Mouse (Mus musculus) urinary bladder, postnatal 25 days (tissue): Measurements from ENCODE around the gene Cend1.
"Not testable (repeated sequence)": the region's sequence is repeated elsewhere in the genome, so short reads cannot be mapped to it uniquely, and the experiment has no call there.

Experiments used
- DNase-seq: peaks from one replicate; pipeline ENCODE4 v3.0.0; 2022; ENCODE audit warnings: low spot score

Gene Cend1

DNA sequence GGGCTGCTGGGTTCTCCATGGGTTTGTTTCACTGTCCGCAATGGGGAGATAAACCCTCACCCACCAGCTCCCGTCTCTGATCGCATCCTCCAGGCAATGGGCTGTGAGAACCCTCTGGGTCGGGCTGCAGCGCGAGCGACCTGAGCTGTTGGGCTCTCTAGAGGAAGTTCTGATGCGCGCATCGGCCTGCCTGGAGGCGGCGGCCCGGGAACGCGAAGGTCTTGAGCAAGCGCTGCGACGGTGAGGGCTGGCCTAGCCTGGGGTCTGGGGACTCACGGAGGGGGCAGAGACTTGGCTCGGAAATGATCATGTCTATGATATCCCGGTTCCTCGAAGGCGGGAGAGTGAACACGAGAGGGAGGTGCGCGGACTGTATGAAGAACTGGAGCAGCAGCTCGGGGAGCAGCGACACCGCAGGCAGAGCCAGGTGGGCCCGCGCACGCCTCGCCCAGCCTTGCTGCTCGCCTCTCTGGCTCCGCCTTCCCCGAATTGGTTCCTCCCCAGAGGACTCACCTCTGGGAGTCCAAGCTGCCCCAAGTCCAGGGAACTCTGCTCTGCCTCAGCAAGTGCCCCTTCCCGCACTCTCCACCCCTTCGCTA is 35.4 kb upstream of the Cend1 start:
- no peak for DNase-seq

DNA sequence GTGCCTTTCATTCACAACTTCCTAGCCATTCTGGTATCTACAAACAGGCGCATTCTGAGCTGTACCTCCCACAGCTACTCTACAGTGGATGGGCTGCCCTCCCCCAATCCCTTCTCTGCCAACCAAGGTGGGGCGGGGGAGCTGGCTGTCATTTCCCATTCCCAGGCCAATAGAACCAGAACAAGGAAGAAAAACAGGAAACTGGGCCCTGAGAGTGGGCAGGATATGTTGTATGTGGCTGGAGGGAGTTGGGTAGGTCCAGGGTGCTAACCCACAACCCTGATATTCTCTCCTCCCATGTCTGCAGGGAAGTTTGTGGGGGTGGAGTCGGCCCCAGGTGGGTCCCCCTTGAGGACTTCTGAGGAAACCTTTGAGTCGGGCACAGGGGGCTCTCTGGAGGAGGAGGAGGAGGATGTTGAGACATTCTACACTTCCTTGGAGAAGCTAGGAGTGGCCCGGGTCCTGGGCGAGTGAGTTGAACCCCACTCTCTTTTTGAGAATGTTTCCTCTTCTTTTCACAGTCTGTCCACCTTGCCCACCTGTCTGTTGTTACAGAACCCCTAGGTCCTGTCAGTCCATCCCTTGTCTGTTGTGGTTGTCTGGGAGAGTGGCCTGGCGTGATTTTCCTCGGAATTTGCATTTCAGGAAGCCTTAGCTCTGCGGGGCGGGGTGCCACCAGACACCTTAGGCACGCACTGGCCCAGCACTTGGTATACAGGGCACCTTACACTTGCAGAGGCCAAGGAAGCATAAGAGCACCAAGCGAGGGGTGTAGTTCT is 34.7 kb upstream of the Cend1 start:
- no peak for DNase-seq

DNA sequence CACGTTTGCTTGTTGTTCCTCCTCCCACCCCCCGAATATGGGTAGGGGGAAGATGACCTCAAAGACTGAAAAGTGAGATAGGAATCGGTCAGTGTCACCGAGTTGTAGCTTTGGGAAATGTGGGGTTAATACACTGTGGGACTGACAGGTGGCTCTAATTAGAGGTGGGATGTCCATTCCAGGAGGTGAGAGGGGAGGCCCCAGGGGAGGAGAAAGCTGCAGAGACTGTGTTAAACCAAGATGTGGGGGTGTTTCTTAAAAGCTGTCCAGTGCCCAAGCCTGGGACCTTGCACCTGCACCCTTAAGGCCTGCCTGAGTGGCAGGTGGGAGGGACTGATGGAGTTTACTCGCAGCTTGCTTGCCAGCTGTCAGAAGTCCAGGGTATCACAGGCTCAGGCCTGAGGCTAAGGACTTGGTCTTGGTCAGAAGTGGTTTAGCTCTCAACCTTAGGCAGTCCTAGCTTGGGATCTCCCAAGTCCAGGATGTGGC is 33.1 kb upstream of the Cend1 start:
- no peak for DNase-seq

DNA sequence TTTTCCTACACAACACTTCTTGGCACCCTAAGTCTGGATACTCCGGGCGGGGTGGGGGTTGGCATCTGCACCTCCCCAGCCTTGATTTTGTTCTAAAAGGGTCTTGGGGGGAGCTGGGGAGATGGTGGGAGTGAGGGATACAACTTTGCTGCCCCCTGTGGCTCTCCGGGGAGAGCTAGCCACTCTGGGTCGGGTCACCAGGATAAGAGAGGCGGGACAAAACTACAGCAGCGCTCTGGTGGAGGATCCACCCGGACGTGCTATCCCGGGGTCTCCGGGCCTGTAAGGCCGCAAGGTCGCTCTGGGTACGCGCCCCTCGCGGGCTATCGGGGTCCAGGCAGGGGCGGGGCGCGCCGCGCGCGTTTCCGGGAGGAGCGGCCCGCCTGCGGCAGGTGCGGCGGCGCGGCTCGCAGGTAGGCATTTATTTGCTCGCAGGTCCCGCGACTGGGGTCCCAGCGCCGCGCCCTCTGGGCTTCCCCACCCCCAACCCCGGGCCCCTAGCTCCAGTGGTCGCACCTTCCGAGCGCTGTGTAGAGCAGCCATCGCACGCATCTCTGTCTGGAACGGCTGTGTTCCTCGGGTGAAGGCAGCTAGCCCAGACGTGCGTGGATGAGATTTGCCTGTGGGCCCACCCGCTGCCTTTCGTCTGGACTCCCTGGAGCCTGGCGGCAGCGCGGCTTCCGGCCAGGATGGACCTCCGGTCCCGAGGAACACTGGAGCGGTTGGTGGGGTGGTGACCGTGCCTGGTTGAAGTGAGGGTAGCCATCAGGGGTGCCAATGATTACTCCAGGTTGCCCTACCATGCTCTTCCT is 32.4 kb upstream of the Cend1 start:
- no peak for DNase-seq

DNA sequence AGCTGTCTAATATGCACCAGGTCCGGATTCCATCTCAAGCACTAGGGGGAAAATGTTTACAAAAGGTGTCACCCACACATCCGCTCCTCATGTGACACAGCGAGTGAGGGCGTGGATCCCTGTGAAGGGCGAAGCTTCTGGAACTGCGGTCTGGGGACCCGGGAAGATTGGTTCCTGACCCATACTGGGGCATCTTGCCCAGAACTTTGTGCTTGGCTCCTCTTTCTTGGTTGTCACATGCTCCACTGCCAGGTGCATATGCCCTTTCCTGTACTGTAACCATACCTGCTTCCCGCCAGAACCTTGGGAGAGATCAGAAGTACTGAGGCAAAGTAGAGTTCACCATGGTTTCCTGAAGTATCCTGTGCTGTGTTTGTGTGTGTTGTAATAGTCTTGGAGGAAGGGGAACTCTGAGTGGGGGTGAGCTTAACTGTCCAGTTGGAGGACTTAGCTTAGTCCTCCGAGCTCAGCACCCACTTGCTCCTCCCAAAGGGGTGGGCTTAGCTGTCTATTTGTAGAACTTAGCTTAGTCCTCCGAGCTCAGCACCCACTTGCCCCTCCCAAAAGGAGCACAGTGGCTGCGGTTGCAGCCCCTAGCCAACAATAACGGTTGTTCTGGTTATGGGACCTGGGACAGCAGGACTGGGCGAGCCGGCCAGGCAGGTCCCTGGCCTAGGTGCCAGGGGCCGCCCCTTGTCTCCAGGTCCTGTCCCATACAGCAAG is 31.3 kb upstream of the Cend1 start, which contains the start of gene Cracr2b:
Cracr2b (plus strand) TSS at position 704 of the 723 bp plus-strand sequence.
- DNase-seq, result no peak

DNA sequence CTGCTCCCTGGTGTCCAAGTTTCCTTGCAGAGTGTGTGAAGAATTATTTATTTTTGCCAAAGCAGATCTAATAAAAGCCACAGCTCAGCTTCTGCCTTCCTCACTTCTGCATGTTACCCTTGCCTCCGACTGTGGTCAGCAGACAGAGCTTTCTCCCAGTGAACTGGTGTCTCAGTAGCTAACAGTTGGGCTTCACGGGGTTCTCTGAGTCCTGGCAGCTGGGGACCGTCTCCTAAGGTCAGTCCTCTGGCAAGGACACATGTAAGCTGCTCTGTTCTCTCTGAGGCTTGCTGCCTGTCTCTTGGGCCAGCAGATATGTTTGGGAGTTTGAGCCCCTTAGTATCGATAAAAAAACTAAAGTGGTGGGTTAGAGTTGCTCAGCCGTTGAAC is 30.7 kb upstream of the Cend1 start:
- DNase-seq, result no peak

DNA sequence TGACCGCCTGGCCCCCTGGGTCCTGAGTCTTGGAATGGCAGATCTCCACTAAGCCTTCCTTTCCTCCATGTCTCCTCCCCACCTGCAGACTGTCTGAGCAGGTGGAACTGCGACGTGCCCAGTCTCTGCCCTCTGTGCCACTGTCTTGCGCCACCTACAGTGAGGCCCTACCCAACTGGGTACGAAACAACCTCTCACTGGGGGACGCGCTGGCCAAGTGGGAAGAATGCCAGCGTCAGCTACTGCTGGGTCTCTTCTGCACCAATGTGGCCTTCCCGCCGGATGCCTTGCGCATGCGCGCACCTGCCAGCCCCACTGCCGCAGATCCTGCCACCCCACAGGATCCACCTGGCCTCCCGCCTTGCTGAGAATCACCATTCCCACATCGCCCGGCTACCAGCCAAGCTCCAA is 30.0 kb upstream of the Cend1 start:
- DNase-seq, result no peak

DNA sequence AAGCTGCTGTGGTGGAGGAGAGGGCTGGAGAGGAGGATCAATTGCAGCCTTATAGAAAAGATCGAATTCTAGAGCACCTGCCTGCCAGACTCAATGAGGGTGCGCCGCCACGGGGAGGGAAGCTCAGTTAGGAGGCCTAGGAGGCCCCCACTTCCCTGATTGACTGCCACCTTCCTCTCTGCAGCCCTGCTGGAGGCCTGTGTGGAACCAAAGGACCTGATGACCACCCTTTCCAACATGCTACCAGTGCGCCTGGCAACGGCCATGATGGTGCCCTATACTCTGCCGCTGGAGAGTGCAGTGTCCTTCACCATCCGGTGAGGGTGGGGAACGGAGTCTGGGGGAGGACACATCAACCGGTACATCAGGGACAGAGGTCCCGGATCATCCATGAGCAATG is 29.4 kb upstream of the Cend1 start:
- DNase-seq, result no peak

DNA sequence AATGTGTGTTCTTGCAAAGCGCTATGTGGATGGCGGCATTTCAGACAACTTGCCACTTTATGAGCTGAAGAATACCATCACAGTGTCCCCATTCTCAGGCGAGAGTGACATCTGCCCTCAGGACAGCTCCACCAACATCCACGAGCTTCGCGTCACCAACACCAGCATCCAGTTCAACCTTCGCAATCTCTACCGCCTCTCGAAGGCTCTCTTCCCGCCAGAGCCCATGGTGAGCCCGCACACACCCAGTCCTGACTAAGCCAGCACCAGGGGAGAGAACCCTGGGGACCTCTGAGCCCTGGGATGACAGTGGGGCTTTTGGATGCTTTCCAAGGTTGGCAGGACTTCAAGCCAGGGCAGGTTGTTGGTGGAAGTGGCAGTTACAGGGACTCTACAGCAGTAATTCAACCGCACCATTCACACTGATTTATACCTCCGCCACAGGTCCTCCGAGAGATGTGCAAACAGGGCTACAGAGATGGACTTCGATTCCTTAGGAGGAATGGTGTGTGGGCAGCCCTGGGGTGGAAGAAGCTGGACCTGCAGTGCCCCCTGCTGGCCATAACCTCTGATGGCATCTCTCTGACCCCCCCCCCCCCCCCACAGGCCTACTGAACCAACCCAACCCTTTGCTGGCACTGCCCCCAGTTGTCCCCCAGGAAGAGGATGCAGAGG is 28.8 kb upstream of the Cend1 start:
- DNase-seq, result no peak

DNA sequence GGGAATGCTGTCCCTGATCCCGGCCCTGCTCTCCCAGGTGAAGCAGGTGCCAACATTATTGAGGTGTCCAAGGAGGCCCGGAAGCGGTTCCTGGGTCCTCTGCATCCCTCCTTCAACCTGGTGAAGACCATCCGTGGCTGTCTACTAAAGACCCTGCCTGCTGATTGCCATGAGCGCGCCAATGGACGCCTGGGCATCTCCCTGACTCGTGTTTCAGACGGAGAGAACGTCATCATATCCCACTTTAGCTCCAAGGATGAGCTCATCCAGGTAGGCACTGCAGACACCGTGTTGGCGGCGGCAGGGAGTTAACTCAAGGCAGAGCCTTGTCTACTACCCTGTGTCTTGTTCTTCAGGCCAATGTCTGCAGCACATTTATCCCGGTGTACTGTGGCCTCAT is 27.9 kb upstream of the Cend1 start:
- DNase-seq, result no peak

DNA sequence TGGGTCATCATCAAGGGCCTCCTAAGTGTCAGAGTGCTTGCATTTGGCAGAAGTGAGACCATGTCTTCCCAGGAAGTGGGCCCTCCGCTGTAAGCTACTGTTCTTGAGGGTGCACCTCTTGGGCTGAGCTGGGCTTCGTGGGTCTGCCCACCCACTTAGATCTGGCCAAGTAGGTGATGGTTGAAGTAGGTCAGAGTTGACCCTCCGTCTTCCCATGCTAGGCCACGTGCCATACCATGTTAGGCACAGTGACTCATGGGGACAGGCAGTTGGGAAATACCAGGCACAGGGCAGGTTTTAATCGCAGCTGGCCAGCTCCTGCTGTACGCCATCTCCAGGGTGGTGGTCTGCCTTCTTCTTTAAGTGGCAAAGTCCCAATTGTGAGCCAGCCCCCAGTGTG is 27.4 kb upstream of the Cend1 start:
- no peak for DNase-seq

DNA sequence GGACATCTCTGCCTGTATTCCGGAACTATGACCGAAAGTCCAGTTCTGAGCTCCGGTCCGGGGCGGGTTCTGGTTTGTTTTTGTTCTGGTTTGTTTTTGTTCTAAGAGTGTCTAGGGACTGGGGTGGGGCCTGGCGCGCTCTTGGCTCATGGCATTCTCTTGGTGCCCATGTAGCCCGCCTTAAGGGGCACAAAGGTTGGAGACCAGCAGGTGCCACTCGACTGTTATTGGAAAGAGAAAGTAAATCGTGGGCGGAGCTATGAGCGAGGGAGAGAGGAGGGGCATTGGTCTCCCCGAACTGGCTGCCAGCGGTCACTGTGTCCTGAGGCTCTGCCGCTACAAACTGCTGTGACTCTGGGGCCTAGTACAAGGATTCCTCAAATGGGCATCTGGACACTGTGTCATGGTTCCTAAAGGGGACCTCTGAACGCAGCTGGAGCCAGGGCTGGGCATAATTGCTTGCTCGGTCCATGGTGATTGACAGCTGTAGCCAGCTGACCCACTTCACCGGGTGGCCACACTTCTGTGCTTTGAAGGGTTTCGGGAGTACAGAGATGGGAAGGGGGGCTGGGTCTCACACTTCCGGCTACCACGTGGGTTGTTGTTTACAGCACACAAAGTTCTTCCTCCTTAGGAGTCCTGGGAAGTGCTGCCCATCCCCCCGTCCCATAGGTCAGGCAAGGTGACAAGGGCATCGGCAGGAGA is 26.5 kb upstream of the Cend1 start:
- DNase-seq, result peak; percentile 54

DNA sequence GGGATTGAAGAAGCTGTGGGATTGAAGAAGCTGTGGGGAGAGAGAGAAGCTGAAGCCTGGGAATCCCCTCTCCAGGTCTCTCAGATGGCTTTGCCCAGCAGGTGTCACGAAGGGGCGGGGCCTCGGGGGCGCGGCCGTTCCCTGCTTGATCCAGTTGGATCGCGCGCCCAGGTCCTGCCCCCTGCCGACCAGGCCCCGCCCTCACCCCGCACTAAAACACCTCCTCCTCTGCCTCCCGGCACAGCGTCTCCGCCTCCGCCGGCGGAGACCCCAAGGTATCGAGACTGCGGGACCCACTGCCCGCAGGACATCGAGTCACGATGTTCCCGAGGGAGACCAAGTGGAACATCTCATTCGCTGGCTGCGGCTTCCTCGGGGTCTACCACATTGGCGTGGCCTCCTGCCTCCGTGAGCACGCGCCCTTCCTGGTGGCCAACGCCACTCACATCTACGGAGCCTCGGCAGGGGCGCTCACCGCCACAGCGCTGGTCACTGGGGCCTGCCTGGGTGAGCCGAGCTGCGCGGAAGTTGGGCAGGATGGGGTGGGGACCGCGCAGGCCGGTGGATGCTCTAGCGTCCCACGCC is 25.8 kb upstream of the Cend1 start, which contains the start of gene Pnpla2:
Pnpla2 (plus strand) TSS at position 232 of the 585 bp plus-strand sequence.
- DNase-seq, result peak; percentile 93

DNA sequence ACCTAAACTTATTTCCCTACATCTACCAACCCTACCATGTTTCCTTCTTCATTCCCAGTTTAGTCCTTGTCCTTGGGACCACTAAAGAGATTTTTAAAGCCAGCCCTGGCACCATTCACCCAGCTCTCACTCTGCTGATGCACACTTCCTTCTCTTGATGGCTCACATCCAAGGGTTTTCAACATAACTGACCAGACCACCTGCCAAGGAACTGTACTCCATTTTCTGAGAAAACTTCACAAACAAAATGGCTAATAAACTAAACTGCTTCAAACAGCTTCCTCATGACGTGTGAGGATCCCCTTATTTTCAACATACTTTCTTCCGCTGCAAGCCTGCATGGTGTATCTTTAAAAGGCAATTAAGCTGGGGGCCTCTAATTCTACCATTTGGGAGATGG is 24.3 kb upstream of the Cend1 start:
- no peak for DNase-seq

DNA sequence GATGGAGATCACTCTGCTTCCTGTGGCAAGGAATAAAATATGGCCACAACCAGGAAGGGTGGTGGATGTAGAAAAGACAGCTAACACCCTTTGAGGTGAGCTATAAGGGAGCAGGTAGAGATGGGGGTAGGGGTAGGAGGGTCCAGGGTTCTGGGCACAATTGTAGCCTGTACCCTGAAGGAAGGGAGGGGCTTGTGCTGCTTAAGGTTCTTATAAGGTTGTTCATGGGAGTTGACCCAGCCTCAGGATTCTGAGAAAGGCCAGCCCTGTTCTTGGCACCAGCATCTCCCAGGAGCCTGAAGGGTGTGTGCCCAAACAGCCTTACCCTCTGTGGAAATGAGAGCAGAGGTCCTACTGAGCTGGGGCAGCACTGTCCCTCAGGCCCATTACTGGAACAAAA is 22.6 kb upstream of the Cend1 start:
- DNase-seq, result no peak

DNA sequence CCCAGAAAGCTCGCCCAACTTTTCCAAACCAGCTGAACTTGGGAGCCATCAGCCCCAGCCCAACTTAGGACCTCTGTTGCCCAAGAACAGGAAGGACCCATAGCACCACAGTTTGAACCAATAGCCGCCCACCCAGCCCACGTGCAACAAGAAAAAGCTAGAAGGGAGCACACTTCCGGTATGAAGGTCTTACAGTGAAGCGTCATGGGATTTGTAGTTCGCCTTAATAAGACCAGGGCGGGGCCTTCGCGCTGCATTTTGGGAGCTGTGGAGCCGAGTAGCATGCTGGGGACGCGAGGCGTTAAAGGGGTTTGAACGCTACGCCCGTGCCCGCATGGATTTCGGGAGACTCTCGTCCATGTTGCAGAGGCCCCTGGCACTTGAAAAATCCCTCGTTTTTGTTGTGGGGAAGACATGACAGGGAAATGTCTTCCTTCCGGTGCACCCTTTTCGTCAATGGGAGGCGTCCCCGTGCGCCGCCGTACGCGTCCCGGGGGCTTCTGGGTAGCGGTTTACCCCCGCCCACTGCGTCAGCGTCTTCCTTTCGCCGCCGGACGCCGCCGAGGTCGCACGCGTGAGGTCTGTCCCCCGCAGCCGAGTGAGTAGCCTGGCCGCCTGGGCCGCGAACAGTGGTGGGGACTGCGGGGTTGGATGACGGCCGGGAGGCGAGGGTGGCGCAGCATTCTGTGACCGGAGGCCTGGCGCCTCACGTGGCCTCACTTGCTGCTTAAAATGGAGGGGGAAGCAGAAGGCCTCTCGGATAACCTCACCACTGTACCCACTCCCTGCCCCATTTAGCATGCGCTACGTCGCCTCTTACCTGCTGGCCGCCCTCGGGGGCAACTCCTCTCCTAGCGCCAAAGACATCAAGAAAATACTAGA is 18.1 kb upstream of the Cend1 start, which contains the start of gene Rplp2:
Rplp2 (plus strand) TSS at position 261 of the 882 bp plus-strand sequence.
- DNase-seq, result peak; percentile 89

DNA sequence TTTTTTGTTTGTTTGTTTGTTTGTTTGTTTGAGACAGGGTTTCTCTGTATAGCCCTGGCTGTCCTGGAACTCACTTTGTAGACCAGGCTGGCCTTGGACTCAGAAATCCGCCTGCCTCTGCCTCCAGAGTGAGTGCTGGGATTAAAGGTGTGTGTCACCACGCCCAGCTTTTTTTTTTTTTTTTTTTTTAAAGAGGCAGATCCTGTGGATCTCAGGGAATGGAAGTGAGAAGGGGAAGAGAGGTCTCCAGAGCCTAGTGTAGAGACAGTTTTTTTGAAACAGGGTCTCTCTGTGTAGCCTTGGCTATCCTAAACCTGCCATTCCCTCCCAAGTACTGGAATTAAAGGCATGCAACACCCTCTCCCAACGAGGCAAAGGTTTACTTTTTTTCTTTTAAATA is 17.1 kb upstream of the Cend1 start:
- DNase-seq, result not testable (repeated sequence)

DNA sequence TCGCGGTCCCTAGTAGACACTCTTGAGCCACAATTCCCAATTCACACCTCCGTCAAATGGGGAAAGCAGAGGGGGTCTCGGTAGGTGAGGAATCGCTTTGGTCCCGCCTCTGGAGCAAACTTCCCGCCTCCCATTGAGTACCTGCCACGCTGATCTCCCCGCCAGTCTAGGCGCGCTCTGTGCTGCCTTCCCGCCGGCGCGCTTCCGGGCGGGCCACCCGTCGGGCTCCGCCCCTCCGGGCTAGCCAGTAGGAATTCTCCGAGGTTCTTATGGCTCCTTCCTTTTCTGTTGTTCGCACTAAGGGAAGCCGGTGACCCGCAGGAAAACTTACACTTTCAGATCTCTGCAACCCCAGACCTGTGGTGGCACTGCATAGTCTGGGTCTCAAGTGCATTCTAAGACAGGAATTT is 14.5 kb upstream of the Cend1 start, which contains the start of gene Pidd1:
Pidd1 (minus strand) TSS at position 198 of the 410 bp plus-strand sequence.
- DNase-seq, result peak; percentile 67
